Mouse (Mus musculus) heart, embryonic 10.5 days (tissue): Measurements from ENCODE around the gene Snd1. TPM values are rescaled to one million over a fixed set of nuclear protein-coding genes. Genes with fewer than 3 reads are reported as not detected.

ENCODE experiments used
- DNase-seq: peaks from one replicate; pipeline ENCODE4 v3.0.0-alpha.2; 2017; ENCODE audit warnings: low spot score
- H3K27ac ChIP-seq: fragments of 300-500 bp; sonication (generic); 2 replicates; pipeline ENCODE4 v1.5.1; 2016; ENCODE audit warnings: mild to moderate bottlenecking
- H3K27me3 ChIP-seq: fragments of 300-500 bp; sonication (generic); 2 replicates; pipeline ENCODE4 v1.6.1; 2016; ENCODE audit warnings: mild to moderate bottlenecking; ENCODE audit not compliant: poor library complexity, insufficient read depth, severe bottlenecking
- H3K36me3 ChIP-seq: fragments of 300-500 bp; sonication (generic); 2 replicates; pipeline ENCODE4 v1.6.1; 2016; ENCODE audit warnings: mild to moderate bottlenecking, moderate library complexity
- H3K4me1 ChIP-seq: fragments of 300-500 bp; sonication (generic); 2 replicates; pipeline ENCODE4 v1.6.1; 2016; ENCODE audit warnings: mild to moderate bottlenecking
- H3K4me3 ChIP-seq: fragments of 300-500 bp; sonication (generic); 2 replicates; pipeline ENCODE4 v1.5.1; 2016; ENCODE audit warnings: mild to moderate bottlenecking, moderate library complexity
- H3K9me3 ChIP-seq: fragments of 300-500 bp; sonication (generic); 2 replicates; pipeline ENCODE4 v1.6.1; 2016; ENCODE audit warnings: mild to moderate bottlenecking, moderate library complexity
- WGBS: fragments of 180-500 bp; shearing (Covaris S2); methylation state at CpG from one replicate; pipeline ENCODE4 v1.1.7; 2016; 5-methylcytosine and 5-hydroxymethylcytosine counted together
- polyA plus RNA-seq: library from polyadenylated mRNA; unstranded; fragments of >200 nt; fragmentation: Nextera tagmentation; extraction: Ambion mirVana; gene quantifications from 2 replicates; pipeline ENCODE4 v1.2.1, GENCODE M21; 2016

The Snd1 gene
- polyA plus RNA-seq, 1 experiment from 2014 or later: 120 TPM

- H3K27me3 ChIP-seq: no peaks in the 10 kb centered on the region
- H3K4me3 ChIP-seq: no peak overlapping the region
- 53% methylated on average over 4 of the region's 4 CpGs for WGBS
- no peaks in the 10 kb centered on the region for H3K9me3 ChIP-seq
- peaks cover 11% of the 10 kb centered on the region for H3K4me1 ChIP-seq
- DNase-seq: peak; percentile 41
- no peak overlapping the region for H3K27ac ChIP-seq
- H3K36me3 ChIP-seq: peaks cover 3% of the 10 kb centered on the region; the same call in 1 of the 2 replicates
Measured at GRCm38 (mm10) chr6:28717845-28718237, 242.9 kb downstream of the Snd1 start.

- no peak for DNase-seq
- Histone ChIP-seq H3K27me3 (no peaks in the 10 kb centered on the region), H3K4me1 (peaks cover 5% of the 10 kb centered on the region; the same call in 1 of the 2 replicates), H3K4me3 (no peak overlapping the region), H3K27ac (no peak overlapping the region), H3K36me3 (peaks cover 3% of the 10 kb centered on the region; the same call in 1 of the 2 replicates), H3K9me3 (no peaks in the 10 kb centered on the region)
- WGBS: 90% methylated on average over 9 of the region's 9 CpGs
Measured at GRCm38 (mm10) chr6:28720391-28721171, 245.6 kb downstream of the Snd1 start.

- H3K9me3 ChIP-seq: no peaks in the 10 kb centered on the region
- no peaks in the 10 kb centered on the region for H3K4me1 ChIP-seq
- no peak overlapping the region for H3K4me3 ChIP-seq
- peaks cover 8% of the 10 kb centered on the region; the same call in 1 of the 2 replicates for H3K36me3 ChIP-seq
- WGBS: 34% methylated on average over 2 of the region's 2 CpGs
- no peaks in the 10 kb centered on the region for H3K27me3 ChIP-seq
- DNase-seq: no peak
- no peak overlapping the region for H3K27ac ChIP-seq
Measured at GRCm38 (mm10) chr6:28723059-28723458, 248.1 kb downstream of the Snd1 start.

- H3K27me3 ChIP-seq: no peaks in the 10 kb centered on the region
- no peaks in the 10 kb centered on the region for H3K9me3 ChIP-seq
- H3K27ac ChIP-seq: no peak overlapping the region
- H3K36me3 ChIP-seq: peaks cover 8% of the 10 kb centered on the region; the same call in 1 of the 2 replicates
- DNase-seq: no peak
- 87% methylated on average over 5 of the region's 5 CpGs for WGBS
- H3K4me3 ChIP-seq: no peak overlapping the region
- H3K4me1 ChIP-seq: peaks cover 13% of the 10 kb centered on the region
Measured at GRCm38 (mm10) chr6:28724776-28725175, 249.8 kb downstream of the Snd1 start.

GRCm38 (mm10) chr6:28729236-28729635, 254.3 kb downstream of the Snd1 start:
- Histone ChIP-seq H3K27ac (no peak overlapping the region), H3K4me3 (no peak overlapping the region), H3K4me1 (peaks cover 33% of the 10 kb centered on the region), H3K9me3 (no peaks in the 10 kb centered on the region), H3K27me3 (no peaks in the 10 kb centered on the region), H3K36me3 (peaks cover 8% of the 10 kb centered on the region; the same call in 1 of the 2 replicates)
- no peak for DNase-seq
- WGBS: 38% methylated on average over 3 of the region's 3 CpGs

- 12% methylated on average over 2 of the region's 2 CpGs for WGBS
- Histone ChIP-seq H3K4me1 (peaks cover 37% of the 10 kb centered on the region), H3K27me3 (no peaks in the 10 kb centered on the region), H3K36me3 (peaks cover 8% of the 10 kb centered on the region; the same call in 1 of the 2 replicates), H3K9me3 (no peaks in the 10 kb centered on the region), H3K4me3 (no peak overlapping the region), H3K27ac (0 out of 2 replicates have a peak overlapping the region, but pooled peaks have one; percentile 22)
- no peak for DNase-seq
Measured at GRCm38 (mm10) chr6:28729649-28730048, 254.7 kb downstream of the Snd1 start.

GRCm38 (mm10) chr6:28731246-28731645, 256.3 kb downstream of the Snd1 start:
- no peak for DNase-seq
- Histone ChIP-seq H3K4me3 (no peak overlapping the region), H3K4me1 (peaks cover 43% of the 10 kb centered on the region), H3K27me3 (no peaks in the 10 kb centered on the region), H3K27ac (no peak overlapping the region), H3K9me3 (no peaks in the 10 kb centered on the region), H3K36me3 (0 out of 2 replicates have a peak, but pooled peaks cover 2% of the 10 kb centered on the region)
- 93% methylated on average over 6 of the region's 6 CpGs for WGBS

- H3K4me3 ChIP-seq: no peak overlapping the region
- H3K9me3 ChIP-seq: no peaks in the 10 kb centered on the region
- no peaks in the 10 kb centered on the region for H3K27me3 ChIP-seq
- H3K27ac ChIP-seq: no peak overlapping the region
- 71% methylated on average over 5 of the region's 5 CpGs for WGBS
- no peaks in the 10 kb centered on the region for H3K36me3 ChIP-seq
- no peak for DNase-seq
- H3K4me1 ChIP-seq: peaks cover 37% of the 10 kb centered on the region
Measured at GRCm38 (mm10) chr6:28733884-28734647, 259.1 kb downstream of the Snd1 start.

GRCm38 (mm10) chr6:28735116-28735515, 260.2 kb downstream of the Snd1 start:
- H3K36me3 ChIP-seq: no peaks in the 10 kb centered on the region
- 36% methylated on average over 9 of the region's 9 CpGs for WGBS
- no peak overlapping the region for H3K27ac ChIP-seq
- no peak for DNase-seq
- no peak overlapping the region for H3K4me3 ChIP-seq
- H3K27me3 ChIP-seq: no peaks in the 10 kb centered on the region
- H3K4me1 ChIP-seq: peaks cover 27% of the 10 kb centered on the region
- H3K9me3 ChIP-seq: no peaks in the 10 kb centered on the region

GRCm38 (mm10) chr6:28736665-28737064, 261.7 kb downstream of the Snd1 start:
- Histone ChIP-seq H3K4me1 (peaks cover 20% of the 10 kb centered on the region), H3K36me3 (no peaks in the 10 kb centered on the region), H3K4me3 (no peak overlapping the region), H3K27me3 (no peaks in the 10 kb centered on the region), H3K27ac (no peak overlapping the region), H3K9me3 (no peaks in the 10 kb centered on the region)
- DNase-seq: no peak
- WGBS: 86% methylated on average over 7 of the region's 7 CpGs

- 69% methylated on average over 1 of the region's 1 CpGs for WGBS
- no peak for DNase-seq
- no peaks in the 10 kb centered on the region for H3K9me3 ChIP-seq
- H3K27me3 ChIP-seq: no peaks in the 10 kb centered on the region
- H3K27ac ChIP-seq: no peak overlapping the region
- peaks cover 18% of the 10 kb centered on the region for H3K4me1 ChIP-seq
- H3K4me3 ChIP-seq: no peak overlapping the region
- H3K36me3 ChIP-seq: no peaks in the 10 kb centered on the region
Measured at GRCm38 (mm10) chr6:28737601-28738000, 262.7 kb downstream of the Snd1 start.

- Histone ChIP-seq H3K27ac (no peak overlapping the region), H3K36me3 (peaks cover 17% of the 10 kb centered on the region), H3K9me3 (no peaks in the 10 kb centered on the region), H3K4me1 (peaks cover 18% of the 10 kb centered on the region), H3K27me3 (no peaks in the 10 kb centered on the region), H3K4me3 (no peak overlapping the region)
- WGBS: 55% methylated on average over 1 of the region's 1 CpGs
- no peak for DNase-seq
Measured at GRCm38 (mm10) chr6:28743586-28743985, 268.6 kb downstream of the Snd1 start.

- peaks cover 19% of the 10 kb centered on the region for H3K4me1 ChIP-seq
- no peaks in the 10 kb centered on the region for H3K27me3 ChIP-seq
- no peak overlapping the region for H3K4me3 ChIP-seq
- DNase-seq: no peak
- H3K36me3 ChIP-seq: peaks cover 17% of the 10 kb centered on the region
- no peak overlapping the region for H3K27ac ChIP-seq
- WGBS: 90% methylated on average over 7 of the region's 7 CpGs
- H3K9me3 ChIP-seq: no peaks in the 10 kb centered on the region
Measured at GRCm38 (mm10) chr6:28745864-28746263, 270.9 kb downstream of the Snd1 start.
